Mouse (Mus musculus): ENCODE data around the gene Bok.

DNA sequence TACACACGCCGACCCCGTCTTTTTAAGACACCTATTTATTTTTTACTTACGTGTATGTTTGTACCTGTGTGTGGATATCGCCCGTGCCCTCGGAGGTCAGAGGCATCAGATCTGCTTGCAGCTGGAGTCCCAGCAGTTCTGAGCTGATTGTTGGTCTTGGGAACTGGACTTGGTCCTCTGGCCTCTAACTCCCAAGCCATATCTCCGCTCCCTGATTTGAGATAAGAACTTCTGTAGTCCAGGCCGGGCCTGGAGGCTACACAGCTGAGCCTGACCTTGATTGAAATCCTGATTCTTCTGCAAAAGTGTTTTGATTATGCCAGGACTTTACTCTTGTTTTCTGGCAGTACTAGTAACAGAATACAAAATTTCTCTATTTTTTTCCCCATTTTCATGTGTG is 7.3 kb downstream of the Bok start:
- no peak for TF ChIP-seq HCFC1 (IDR thresholded peaks at IDR 0.05; ENCODE audit: borderline replicate concordance, insufficient read depth, low read length)
- no peak for TF ChIP-seq ZC3H11A (IDR thresholded peaks at IDR 0.05; ENCODE audit: borderline replicate concordance, low read depth, low read length)
- no peak for TF ChIP-seq CHD2 (IDR thresholded peaks at IDR 0.05; ENCODE audit: low read depth, low read length)
- no peak for TF ChIP-seq ZNF384 (IDR thresholded peaks at IDR 0.05; ENCODE audit: low read depth, low read length)
- no peak for TF ChIP-seq MAFK (IDR thresholded peaks at IDR 0.05; ENCODE audit: insufficient read depth, low read depth, low read length)

All from ES-E14 (cell line).